Mouse (Mus musculus) forebrain, embryonic 14.5 days (tissue): ENCODE results near the gene Olfml2b. TPM values are rescaled to one million over a fixed set of nuclear protein-coding genes. Genes with fewer than 3 reads are reported as not detected.

Experiments
- ATAC-seq: fragments of 200-750 bp; cut with Nextera tagmentation; 2 replicates; pipeline ENCODE4 v1.8.0; 2017; ENCODE audit warnings: mild to moderate bottlenecking, moderate library complexity
- DNase-seq: peaks from one replicate; pipeline ENCODE4 v3.0.0-alpha.2; 2015; ENCODE audit warnings: low spot score
- H3K27ac ChIP-seq: fragments of 300-500 bp; sonication (generic); 2 replicates; pipeline ENCODE4 v1.5.1; 2014; ENCODE audit warnings: low read depth, mild to moderate bottlenecking, control low read depth, low read length, moderate library complexity
- H3K27me3 ChIP-seq: fragments of 300-500 bp; sonication (generic); replicated peaks from 2 replicates; pipeline ENCODE4 v1.6.1; 2014; ENCODE audit warnings: low read length, control low read depth, mixed read lengths; ENCODE audit not compliant: control insufficient read depth, insufficient read depth
- H3K36me3 ChIP-seq: fragments of 300-500 bp; sonication (generic); 2 replicates; pipeline ENCODE4 v1.6.1; 2014; ENCODE audit warnings: low read length, control low read depth; ENCODE audit not compliant: control insufficient read depth, insufficient read depth
- H3K4me1 ChIP-seq: fragments of 300-500 bp; sonication (generic); 2 replicates; pipeline ENCODE4 v1.6.1; 2014; ENCODE audit warnings: antibody characterized with exemption, low read length, control low read depth; ENCODE audit not compliant: control insufficient read depth, insufficient read depth
- H3K4me2 ChIP-seq: fragments of 300-500 bp; sonication (generic); 2 replicates; pipeline ENCODE4 v1.6.1; 2014; ENCODE audit warnings: mild to moderate bottlenecking, control low read depth, low read length
- H3K4me3 ChIP-seq: fragments of 300-500 bp; sonication (generic); 2 replicates; pipeline ENCODE4 v1.5.1; 2014; ENCODE audit warnings: low read depth, low read length, control low read depth
- H3K9ac ChIP-seq: fragments of 300-500 bp; sonication (generic); 2 replicates; pipeline ENCODE4 v1.6.1; 2014; ENCODE audit warnings: mild to moderate bottlenecking, low read length, control low read depth, moderate library complexity
- H3K9me3 ChIP-seq: fragments of 300-500 bp; sonication (generic); replicated peaks from 2 replicates; pipeline ENCODE4 v1.6.1; 2016; ENCODE audit warnings: low read length, control low read depth, mixed read lengths; ENCODE audit not compliant: control insufficient read depth
- WGBS: fragments of 180-500 bp; shearing (Covaris S2); extraction: QIAGEN DNeasy Blood & Tissue Kit; methylation state at CpG from one replicate; pipeline ENCODE4 v1.1.7; 2014; 5-methylcytosine and 5-hydroxymethylcytosine counted together
- polyA plus RNA-seq: library from polyadenylated mRNA; unstranded; fragments of >200 nt; fragmentation: Nextera tagmentation; extraction: Ambion mirVana; gene quantifications from 2 replicates; pipeline ENCODE4 v1.2.1, GENCODE M21; 2014

Olfml2b gene
- polyA plus RNA-seq, 1 experiment from 2014 or later, result 9.7 TPM

- Histone ChIP-seq H3K9ac (no peak overlapping the region), H3K4me3 (no peak overlapping the region), H3K4me1 (no peaks in the 10 kb centered on the region), H3K36me3 (no peaks in the 10 kb centered on the region), H3K9me3 (no peaks in the 10 kb centered on the region), H3K27ac (no peak overlapping the region), H3K27me3 (no peaks in the 10 kb centered on the region), H3K4me2 (no peak overlapping the region)
- WGBS, result 93% methylated on average over 3 of the region's 3 CpGs
- DNase-seq, result no peak
- no peak for ATAC-seq
Measured at GRCm38 (mm10) chr1:170611631-170612030, 32.7 kb upstream of the Olfml2b start.

GRCm38 (mm10) chr1:170612968-170613872 is 31.1 kb upstream of the Olfml2b start:
- ATAC-seq, result peak; percentile 97
- Histone ChIP-seq H3K27me3 (no peaks in the 10 kb centered on the region), H3K4me2 (no peak overlapping the region), H3K9ac (no peak overlapping the region), H3K4me3 (no peak overlapping the region), H3K4me1 (no peaks in the 10 kb centered on the region), H3K36me3 (no peaks in the 10 kb centered on the region), H3K27ac (no peak overlapping the region), H3K9me3 (no peaks in the 10 kb centered on the region)
- peak; percentile 90 for DNase-seq
- WGBS, result 58% methylated on average over 18 of the region's 18 CpGs

DNA sequence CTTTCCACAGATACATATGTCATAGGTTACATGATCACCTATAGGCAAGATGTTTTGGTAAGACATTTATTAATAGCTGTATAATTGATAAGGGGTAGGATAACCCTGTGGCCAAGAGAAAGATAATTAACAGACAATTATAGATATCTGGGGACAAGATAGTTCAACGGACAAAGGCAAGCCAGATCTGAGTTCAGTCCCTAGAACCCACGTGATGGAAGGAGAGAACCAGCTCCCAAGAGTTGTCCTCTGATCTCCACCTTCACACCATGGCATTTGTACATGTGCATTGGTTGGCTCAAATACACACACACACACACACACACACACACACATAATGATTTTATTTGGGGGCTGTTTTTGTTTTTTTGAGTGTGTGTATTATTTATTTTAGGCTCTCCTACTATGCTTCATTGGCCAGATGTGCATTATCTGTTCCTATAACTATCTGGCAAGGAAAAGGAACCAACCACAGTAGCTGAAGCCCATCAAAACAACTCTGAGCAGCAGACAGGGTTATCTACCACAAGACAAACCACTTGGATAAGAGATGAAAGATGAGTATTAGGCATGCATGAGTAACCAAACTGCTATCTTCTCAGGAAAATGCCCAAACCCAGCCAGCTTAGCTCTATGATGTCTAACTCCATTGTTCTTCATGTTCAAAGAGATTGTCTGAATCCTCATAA is 24.5 kb upstream of the Olfml2b start:
- no peaks in the 10 kb centered on the region for H3K27me3 ChIP-seq
- ATAC-seq (no peak), DNase-seq (no peak)
- 77% methylated on average over 2 of the region's 2 CpGs for WGBS
- H3K9ac ChIP-seq, result no peak overlapping the region
- H3K27ac ChIP-seq, result no peak overlapping the region
- H3K4me1 ChIP-seq, result no peaks in the 10 kb centered on the region
- H3K9me3 ChIP-seq, result 0 out of 2 replicates have a peak, but pooled peaks cover 2% of the 10 kb centered on the region
- H3K36me3 ChIP-seq, result no peaks in the 10 kb centered on the region
- H3K4me3 ChIP-seq, result no peak overlapping the region
- H3K4me2 ChIP-seq, result no peak overlapping the region

DNA sequence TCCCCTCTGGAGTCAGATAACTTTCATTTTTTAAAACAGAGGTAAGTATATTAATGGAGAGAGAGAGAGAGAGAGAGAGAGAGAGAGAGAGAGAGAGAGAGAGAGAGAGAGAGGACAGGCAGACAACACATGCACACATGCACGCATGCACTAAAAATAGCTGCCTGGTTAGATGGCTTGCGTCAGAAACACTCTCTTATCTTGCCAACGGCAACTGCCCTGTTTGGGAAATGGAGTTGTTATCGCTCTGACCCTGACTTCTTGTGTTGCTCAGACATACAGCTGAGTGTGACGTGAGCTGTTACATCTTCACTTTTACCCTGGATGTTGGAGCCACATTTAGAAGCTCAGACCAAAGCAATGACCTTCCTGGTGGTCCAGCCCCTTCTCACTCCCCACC is 21.4 kb upstream of the Olfml2b start:
- Histone ChIP-seq H3K27ac (no peak overlapping the region), H3K4me1 (no peaks in the 10 kb centered on the region), H3K36me3 (no peaks in the 10 kb centered on the region), H3K9me3 (0 out of 2 replicates have a peak, but pooled peaks cover 2% of the 10 kb centered on the region), H3K4me2 (no peak overlapping the region), H3K9ac (no peak overlapping the region), H3K27me3 (no peaks in the 10 kb centered on the region), H3K4me3 (no peak overlapping the region)
- 85% methylated on average over 5 of the region's 5 CpGs for WGBS
- ATAC-seq (no peak), DNase-seq (no peak)

DNA sequence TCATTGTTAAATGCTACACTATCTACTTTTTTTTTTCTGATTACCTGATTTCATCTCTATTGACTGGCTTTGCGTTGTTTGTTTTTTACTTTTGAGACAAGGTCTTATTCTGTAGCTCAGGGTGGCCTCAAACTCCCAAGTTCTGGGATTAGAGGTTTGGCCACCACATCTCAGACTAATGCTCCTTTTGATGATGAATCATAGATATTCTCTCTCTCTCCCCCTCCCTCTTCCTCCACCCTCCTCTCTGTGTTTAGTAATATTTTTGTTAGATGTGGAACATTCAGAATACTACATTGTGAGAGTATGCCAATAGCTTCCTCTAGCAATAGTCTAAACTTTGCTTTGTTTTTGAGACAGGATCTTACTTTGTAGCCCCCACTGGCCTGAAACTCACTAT is 20.9 kb upstream of the Olfml2b start:
- no peak overlapping the region for H3K4me2 ChIP-seq
- H3K9ac ChIP-seq, result no peak overlapping the region
- no peaks in the 10 kb centered on the region for H3K36me3 ChIP-seq
- H3K9me3 ChIP-seq, result 0 out of 2 replicates have a peak, but pooled peaks cover 2% of the 10 kb centered on the region
- DNase-seq (no peak), ATAC-seq (no peak)
- no peaks in the 10 kb centered on the region for H3K4me1 ChIP-seq
- H3K4me3 ChIP-seq, result no peak overlapping the region
- 95% methylated on average over 1 of the region's 1 CpGs for WGBS
- no peak overlapping the region for H3K27ac ChIP-seq
- H3K27me3 ChIP-seq, result no peaks in the 10 kb centered on the region

- Histone ChIP-seq H3K9me3 (no peaks in the 10 kb centered on the region), H3K4me2 (no peak overlapping the region), H3K27me3 (no peaks in the 10 kb centered on the region), H3K9ac (no peak overlapping the region), H3K4me3 (no peak overlapping the region), H3K4me1 (no peaks in the 10 kb centered on the region), H3K36me3 (no peaks in the 10 kb centered on the region), H3K27ac (no peak overlapping the region)
- ATAC-seq (no peak), DNase-seq (no peak)
- WGBS, result 82% methylated on average over 4 of the region's 4 CpGs
Measured at GRCm38 (mm10) chr1:170630489-170630888, 13.8 kb upstream of the Olfml2b start.

GRCm38 (mm10) chr1:170631571-170631970 is 12.8 kb upstream of the Olfml2b start:
- Histone ChIP-seq H3K4me3 (no peak overlapping the region), H3K9me3 (no peaks in the 10 kb centered on the region), H3K4me1 (no peaks in the 10 kb centered on the region), H3K36me3 (no peaks in the 10 kb centered on the region), H3K27ac (no peak overlapping the region), H3K9ac (no peak overlapping the region), H3K4me2 (no peak overlapping the region), H3K27me3 (no peaks in the 10 kb centered on the region)
- DNase-seq (no peak), ATAC-seq (no peak)
- WGBS, result 92% methylated on average over 5 of the region's 5 CpGs

DNA sequence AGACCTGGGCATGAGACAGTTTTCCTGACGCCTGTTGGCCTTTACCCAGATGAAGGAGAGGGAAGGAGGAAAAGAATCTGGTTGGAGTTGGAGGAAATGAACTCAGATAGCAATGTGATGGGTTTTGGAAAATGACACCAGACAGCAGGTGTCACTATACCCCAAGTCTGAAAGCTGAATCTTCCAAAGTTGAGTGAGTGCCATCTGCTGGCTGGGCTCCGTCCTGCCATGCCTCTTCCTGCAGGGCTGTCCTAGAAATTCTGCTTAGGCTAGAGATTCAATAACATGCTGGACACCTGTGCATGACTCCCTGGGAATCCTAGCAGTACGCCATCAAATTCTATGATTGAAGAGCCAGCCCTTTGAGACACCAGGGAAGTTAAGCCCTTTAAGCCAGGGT is 11.9 kb upstream of the Olfml2b start:
- 21% methylated on average over 3 of the region's 3 CpGs for WGBS
- Histone ChIP-seq H3K9ac (no peak overlapping the region), H3K4me1 (no peaks in the 10 kb centered on the region), H3K4me2 (no peak overlapping the region), H3K27ac (no peak overlapping the region), H3K9me3 (no peaks in the 10 kb centered on the region), H3K36me3 (no peaks in the 10 kb centered on the region), H3K4me3 (no peak overlapping the region), H3K27me3 (no peaks in the 10 kb centered on the region)
- ATAC-seq, result peak; percentile 74; the same call in 1 of the 2 replicates
- DNase-seq, result peak; percentile 89

- DNase-seq (no peak), ATAC-seq (0 out of 2 replicates have a peak, but pooled peaks have one; percentile 4)
- Histone ChIP-seq H3K4me1 (no peaks in the 10 kb centered on the region), H3K9me3 (no peaks in the 10 kb centered on the region), H3K4me2 (no peak overlapping the region), H3K27ac (no peak overlapping the region), H3K9ac (no peak overlapping the region), H3K36me3 (no peaks in the 10 kb centered on the region), H3K27me3 (no peaks in the 10 kb centered on the region), H3K4me3 (no peak overlapping the region)
- WGBS, result 78% methylated on average over 4 of the region's 4 CpGs
Measured at GRCm38 (mm10) chr1:170632856-170633255, 11.5 kb upstream of the Olfml2b start.
